Mouse (Mus musculus) stomach, embryonic 15.5 days (tissue): ENCODE data around the gene Traf4. TPM values are rescaled to one million over a fixed set of nuclear protein-coding genes. Genes with fewer than 3 reads are reported as not detected.
A peak's percentile ranks its signal among the peaks of the same experiment; 100 is the strongest.

Experiments used
- ATAC-seq: fragments of 200-750 bp; cut with Nextera tagmentation; 2 replicates; pipeline ENCODE4 v1.8.0; 2017; ENCODE audit warnings: low read depth, moderate number of reproducible peaks, moderate TSS enrichment; ENCODE audit not compliant: insufficient read depth, low FRiP score
- H3K27ac ChIP-seq: fragments of 300-500 bp; sonication (generic); 2 replicates; pipeline ENCODE4 v1.5.1; 2015; ENCODE audit warnings: mild to moderate bottlenecking, inconsistent platforms
- H3K27me3 ChIP-seq: fragments of 300-500 bp; sonication (generic); replicated peaks from 2 replicates; pipeline ENCODE4 v1.6.1; 2015; ENCODE audit warnings: inconsistent platforms
- H3K36me3 ChIP-seq: fragments of 300-500 bp; sonication (generic); 2 replicates; pipeline ENCODE4 v1.6.1; 2015; ENCODE audit warnings: inconsistent platforms
- H3K4me1 ChIP-seq: fragments of 300-500 bp; sonication (generic); 2 replicates; pipeline ENCODE4 v1.6.1; 2015; ENCODE audit warnings: inconsistent platforms
- H3K4me2 ChIP-seq: fragments of 300-500 bp; sonication (generic); 2 replicates; pipeline ENCODE4 v1.6.1; 2015; ENCODE audit warnings: mild to moderate bottlenecking, inconsistent platforms
- H3K4me3 ChIP-seq: fragments of 300-500 bp; sonication (generic); replicated peaks from 2 replicates; pipeline ENCODE4 v1.5.1; 2015; ENCODE audit warnings: inconsistent platforms
- H3K9ac ChIP-seq: fragments of 300-500 bp; sonication (generic); 2 replicates; pipeline ENCODE4 v1.6.1; 2015; ENCODE audit warnings: inconsistent platforms
- H3K9me3 ChIP-seq: fragments of 300-500 bp; sonication (generic); 2 replicates; pipeline ENCODE4 v1.6.1; 2016; ENCODE audit warnings: inconsistent platforms
- WGBS: fragments of 180-500 bp; shearing (Covaris S2); methylation state at CpG from one replicate; pipeline ENCODE4 v1.1.7; 2015; 5-methylcytosine and 5-hydroxymethylcytosine counted together
- polyA plus RNA-seq: library from polyadenylated mRNA; unstranded; fragments of >200 nt; fragmentation: Nextera tagmentation; extraction: Ambion mirVana; gene quantifications from 2 replicates; pipeline ENCODE4 v1.2.1, GENCODE M21; 2015

Traf4 gene
- polyA plus RNA-seq, 1 experiment from 2014 or later: 57.3 TPM

DNA sequence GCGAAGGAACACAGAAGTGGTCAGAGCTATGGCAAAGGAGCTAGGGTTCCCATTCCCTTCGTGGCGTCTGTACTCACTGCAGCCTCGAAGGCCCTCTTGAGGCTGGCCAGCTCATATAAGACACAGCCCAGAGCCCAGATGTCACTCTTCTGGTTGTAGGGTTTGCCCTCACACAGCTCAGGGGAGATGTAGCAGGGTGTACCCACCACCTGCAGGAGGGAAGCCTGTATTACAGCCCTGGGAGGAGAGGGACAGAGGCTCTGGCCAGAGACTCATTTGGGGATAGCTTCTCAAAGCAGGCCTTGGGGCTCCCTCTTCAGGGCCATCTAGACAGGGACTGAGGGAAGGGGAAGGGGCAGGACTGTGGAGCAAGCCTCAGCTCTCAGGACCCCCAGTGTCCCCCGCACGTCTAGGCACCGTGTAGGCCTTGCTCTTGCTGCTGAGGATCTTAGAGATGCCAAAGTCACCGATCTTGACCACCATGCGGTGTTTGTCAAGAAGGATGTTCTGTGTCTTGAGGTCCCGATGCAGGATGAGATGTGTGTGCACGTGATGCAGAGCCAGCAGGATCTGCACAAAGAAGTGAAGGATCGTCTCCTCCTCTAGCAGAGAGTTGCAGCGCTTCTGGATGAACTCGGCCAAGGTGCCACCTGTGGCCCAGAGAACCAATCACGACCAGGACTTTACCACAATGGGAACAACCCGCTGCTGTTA is 6.8 kb upstream of the Traf4 start:
- Histone ChIP-seq H3K9me3 (no peaks in the 10 kb centered on the region), H3K27me3 (no peaks in the 10 kb centered on the region), H3K4me2 (no peak overlapping the region), H3K36me3 (no peaks in the 10 kb centered on the region), H3K27ac (no peak overlapping the region), H3K4me1 (peaks cover 23% of the 10 kb centered on the region), H3K4me3 (no peak overlapping the region), H3K9ac (no peak overlapping the region)
- WGBS: 82% methylated on average over 16 of the region's 16 CpGs
- ATAC-seq: no peak

DNA sequence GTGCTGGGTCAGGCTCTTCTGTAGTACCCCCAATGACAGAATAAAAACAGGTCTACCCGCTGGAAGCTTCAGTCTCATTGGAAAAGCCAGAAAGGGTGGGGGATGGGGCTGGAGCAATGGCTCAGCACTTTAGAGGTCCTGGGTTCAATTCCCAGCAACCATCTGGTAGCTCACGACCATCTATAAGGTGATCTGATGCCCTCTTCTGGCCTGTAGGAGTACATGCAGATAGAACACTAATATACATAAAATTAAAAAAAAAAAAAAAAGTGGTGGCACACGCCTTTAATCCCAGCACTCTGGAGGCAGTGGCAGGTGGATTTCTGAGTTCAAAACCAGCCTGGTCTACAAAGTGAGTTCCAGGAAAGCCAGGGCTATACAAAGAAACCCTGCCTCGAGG is 5.9 kb upstream of the Traf4 start:
- Histone ChIP-seq H3K27ac (no peak overlapping the region), H3K9me3 (no peaks in the 10 kb centered on the region), H3K4me2 (no peak overlapping the region), H3K36me3 (no peaks in the 10 kb centered on the region), H3K4me3 (no peak overlapping the region), H3K27me3 (no peaks in the 10 kb centered on the region), H3K4me1 (peaks cover 25% of the 10 kb centered on the region), H3K9ac (no peak overlapping the region)
- no peak for ATAC-seq
- 62% methylated on average over 4 of the region's 4 CpGs for WGBS

DNA sequence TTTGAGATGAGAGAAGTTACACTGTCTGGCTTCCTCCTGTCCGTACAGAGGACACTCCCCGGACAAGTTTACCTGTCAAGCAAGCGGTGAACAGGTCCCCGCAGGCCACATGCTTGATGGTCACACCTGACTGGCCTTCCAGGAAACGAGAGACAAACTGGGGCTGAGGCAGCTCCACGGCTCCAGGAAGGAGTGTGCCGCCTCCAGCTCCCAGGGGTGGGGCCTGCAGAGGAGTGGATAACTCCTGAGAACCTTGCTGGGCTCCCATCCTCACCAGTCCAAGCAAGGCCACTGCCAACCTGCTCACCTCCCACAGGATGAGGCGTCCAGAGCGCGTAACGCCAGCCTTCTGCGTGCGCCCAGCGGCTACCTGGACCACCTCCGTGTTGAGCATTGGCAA is 4.9 kb upstream of the Traf4 start:
- no peak for ATAC-seq
- WGBS: 85% methylated on average over 15 of the region's 15 CpGs
- H3K4me3 ChIP-seq: no peak overlapping the region
- H3K36me3 ChIP-seq: no peaks in the 10 kb centered on the region
- H3K27ac ChIP-seq: no peak overlapping the region
- H3K4me2 ChIP-seq: no peak overlapping the region
- no peaks in the 10 kb centered on the region for H3K9me3 ChIP-seq
- peaks cover 26% of the 10 kb centered on the region for H3K4me1 ChIP-seq
- no peaks in the 10 kb centered on the region for H3K27me3 ChIP-seq
- no peak overlapping the region for H3K9ac ChIP-seq

DNA sequence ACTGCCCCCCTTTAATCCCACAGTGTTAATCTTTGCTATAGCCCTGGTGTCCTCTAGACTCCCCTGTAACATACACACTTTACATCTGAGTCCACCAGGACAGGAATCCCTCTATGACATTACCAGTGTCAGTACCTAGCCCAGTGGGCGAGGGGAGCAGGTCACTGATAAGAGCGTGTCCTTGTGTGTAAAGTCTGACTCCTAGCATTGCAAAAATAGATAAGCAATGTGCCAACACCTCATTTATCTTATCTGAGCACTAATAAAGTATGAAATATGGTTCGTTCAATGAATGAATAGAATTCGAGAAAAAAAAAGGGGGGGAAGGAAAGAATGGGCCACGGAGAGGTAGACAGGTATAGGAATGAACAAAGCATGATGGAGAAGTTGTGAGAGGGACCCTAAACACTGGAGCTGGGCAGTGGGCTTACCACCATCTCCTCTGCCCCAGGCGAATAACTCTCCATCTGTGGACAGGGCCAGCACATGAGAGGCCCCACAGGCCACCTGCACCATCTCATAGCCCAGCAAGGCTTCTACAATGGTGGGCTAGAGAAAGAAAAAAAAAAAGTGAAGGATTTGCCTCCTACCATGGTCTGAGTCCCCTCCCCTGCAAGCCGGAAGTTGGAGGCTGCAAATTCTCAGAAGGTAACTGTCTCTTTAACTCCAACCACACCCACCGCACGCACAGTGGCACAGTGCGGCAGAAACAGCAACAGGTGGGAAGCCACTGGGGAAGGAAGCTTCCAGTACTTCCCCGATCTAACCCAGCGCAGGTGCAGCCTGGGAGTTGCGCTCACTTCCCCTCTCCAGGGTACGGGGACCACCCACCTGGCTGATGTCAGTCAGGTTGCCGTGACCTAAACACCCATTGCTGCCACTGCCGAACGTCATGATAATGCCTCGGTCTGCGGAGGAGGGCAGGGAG is 3.4 kb upstream of the Traf4 start:
- Histone ChIP-seq H3K27me3 (no peaks in the 10 kb centered on the region), H3K36me3 (no peaks in the 10 kb centered on the region), H3K9me3 (no peaks in the 10 kb centered on the region), H3K27ac (peak overlapping the region; percentile 45; the same call in 1 of the 2 replicates), H3K9ac (no peak overlapping the region), H3K4me2 (peak overlapping the region; percentile 42), H3K4me1 (peaks cover 17% of the 10 kb centered on the region), H3K4me3 (0 out of 2 replicates have a peak overlapping the region, but pooled peaks have one; percentile 11)
- no peak for ATAC-seq
- 40% methylated on average over 19 of the region's 19 CpGs for WGBS

DNA sequence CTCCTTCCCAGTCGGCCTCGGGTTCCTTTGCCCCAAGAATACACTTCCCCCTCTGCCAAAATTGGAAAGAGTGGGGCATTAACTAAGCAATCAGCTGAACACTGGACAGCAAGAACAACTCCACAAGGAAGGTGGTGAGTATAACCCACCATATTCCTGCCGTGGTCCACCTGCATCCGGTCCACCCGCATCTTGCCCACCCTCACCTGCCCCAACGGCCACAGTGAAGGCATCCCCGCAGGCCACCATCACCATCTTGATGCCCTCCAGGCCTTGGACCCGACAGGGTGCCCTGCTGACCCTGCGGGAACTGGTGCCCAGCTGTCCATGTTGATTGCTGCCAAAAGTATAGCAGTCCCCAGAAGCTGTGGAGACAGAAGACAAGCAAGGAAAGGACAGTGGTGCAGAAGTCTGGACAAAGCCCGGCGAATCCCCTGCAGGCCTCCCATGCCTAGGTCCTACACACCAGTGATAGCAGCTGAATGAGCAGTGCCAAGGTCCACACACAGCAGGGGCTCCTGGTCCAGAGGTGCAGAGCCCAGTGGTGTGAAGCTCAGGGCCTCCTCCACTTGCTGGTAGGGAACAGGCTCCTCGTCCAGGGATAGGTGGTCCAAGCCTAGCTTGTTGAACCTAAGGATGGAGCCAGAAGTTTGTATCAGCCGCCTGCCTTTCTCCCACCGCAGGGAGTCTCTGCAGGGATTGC is 2.0 kb upstream of the Traf4 start:
- WGBS: 90% methylated on average over 14 of the region's 14 CpGs
- Histone ChIP-seq H3K4me2 (no peak overlapping the region), H3K9me3 (no peaks in the 10 kb centered on the region), H3K36me3 (no peaks in the 10 kb centered on the region), H3K4me1 (peaks cover 29% of the 10 kb centered on the region), H3K4me3 (no peak overlapping the region), H3K27me3 (no peaks in the 10 kb centered on the region), H3K27ac (peak overlapping the region; percentile 96; the same call in 1 of the 2 replicates), H3K9ac (no peak overlapping the region)
- no peak for ATAC-seq

DNA sequence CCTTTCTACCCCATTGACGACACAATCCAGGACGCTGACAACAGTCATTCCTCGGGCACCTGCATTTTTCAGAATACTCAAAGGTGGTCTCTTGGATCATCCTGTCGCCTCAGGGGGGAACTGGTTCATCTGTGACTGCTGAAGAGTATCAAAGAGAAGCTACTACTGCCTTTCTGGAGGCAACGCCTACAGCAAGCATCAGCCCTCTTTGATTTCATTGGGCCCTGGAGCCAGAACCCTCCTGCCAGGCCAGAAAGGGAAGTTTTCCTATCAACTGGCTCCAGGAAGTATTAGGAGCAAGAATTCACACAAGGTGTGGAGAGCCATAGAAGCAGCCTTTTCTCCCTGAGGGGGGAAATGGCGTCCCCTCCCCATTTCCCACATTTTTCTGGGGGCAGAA is 1.3 kb upstream of the Traf4 start:
- H3K4me1 ChIP-seq: peaks cover 33% of the 10 kb centered on the region
- no peak overlapping the region for H3K9ac ChIP-seq
- 62% methylated on average over 6 of the region's 6 CpGs for WGBS
- no peaks in the 10 kb centered on the region for H3K27me3 ChIP-seq
- H3K9me3 ChIP-seq: no peaks in the 10 kb centered on the region
- no peak for ATAC-seq
- peaks cover 7% of the 10 kb centered on the region for H3K36me3 ChIP-seq
- peak overlapping the region; percentile 96 for H3K27ac ChIP-seq
- peak overlapping the region; percentile 79 for H3K4me2 ChIP-seq
- H3K4me3 ChIP-seq: no peak overlapping the region

DNA sequence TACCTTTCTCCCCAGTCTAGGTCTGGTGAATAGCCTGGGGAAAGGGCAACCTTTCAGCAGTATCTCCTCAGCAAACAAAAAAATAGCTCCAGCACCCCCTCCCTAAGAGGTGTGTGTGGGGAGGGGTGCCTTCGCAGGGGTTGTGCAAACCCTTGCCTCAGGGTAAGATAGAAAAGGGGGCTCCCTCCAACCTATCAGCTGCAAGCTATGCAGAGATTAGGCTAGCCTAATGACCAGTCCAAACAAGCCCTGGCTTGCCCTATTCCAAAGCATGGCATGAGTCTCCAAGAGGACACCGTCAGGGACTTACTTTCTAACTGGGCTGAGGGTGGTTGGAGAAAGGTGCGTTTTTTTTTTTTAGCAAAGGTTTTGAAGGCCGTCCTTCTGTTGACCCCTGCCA is 772 bp upstream of the Traf4 start:
- Histone ChIP-seq H3K4me2 (peak overlapping the region; percentile 79), H3K27ac (peak overlapping the region; percentile 96), H3K27me3 (no peaks in the 10 kb centered on the region), H3K4me1 (peaks cover 33% of the 10 kb centered on the region), H3K4me3 (peak overlapping the region; percentile 77), H3K9ac (peak overlapping the region; percentile 36; the same call in 1 of the 2 replicates), H3K36me3 (peaks cover 11% of the 10 kb centered on the region), H3K9me3 (no peaks in the 10 kb centered on the region)
- 50% methylated on average over 4 of the region's 4 CpGs for WGBS
- no peak for ATAC-seq

DNA sequence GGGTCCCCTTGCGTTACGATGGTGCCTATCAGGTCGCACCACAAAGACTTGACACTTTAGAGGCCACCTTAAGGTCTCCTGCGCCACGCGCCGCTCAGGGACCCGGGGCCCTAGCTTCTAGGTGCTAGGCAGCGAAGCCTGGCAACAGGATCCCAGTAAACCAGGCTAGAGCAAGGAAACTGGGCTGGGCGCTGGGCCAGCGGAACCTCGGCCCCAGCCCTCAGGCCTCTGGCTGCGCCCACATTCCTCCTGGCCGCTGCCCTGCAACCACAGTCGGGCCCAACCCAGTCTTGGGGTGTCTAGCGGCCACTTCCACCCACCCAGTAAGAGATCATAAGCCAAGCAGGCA is 346 bp upstream of the Traf4 start:
- under 1% methylated on average over 16 of the region's 16 CpGs for WGBS
- Histone ChIP-seq H3K9ac (peak overlapping the region; percentile 36; the same call in 1 of the 2 replicates), H3K36me3 (peaks cover 15% of the 10 kb centered on the region), H3K4me3 (peak overlapping the region; percentile 77), H3K4me1 (peaks cover 36% of the 10 kb centered on the region), H3K27ac (peak overlapping the region; percentile 96), H3K4me2 (peak overlapping the region; percentile 79), H3K27me3 (no peaks in the 10 kb centered on the region), H3K9me3 (no peaks in the 10 kb centered on the region)
- peak; percentile 1; the same call in 1 of the 2 replicates for ATAC-seq

DNA sequence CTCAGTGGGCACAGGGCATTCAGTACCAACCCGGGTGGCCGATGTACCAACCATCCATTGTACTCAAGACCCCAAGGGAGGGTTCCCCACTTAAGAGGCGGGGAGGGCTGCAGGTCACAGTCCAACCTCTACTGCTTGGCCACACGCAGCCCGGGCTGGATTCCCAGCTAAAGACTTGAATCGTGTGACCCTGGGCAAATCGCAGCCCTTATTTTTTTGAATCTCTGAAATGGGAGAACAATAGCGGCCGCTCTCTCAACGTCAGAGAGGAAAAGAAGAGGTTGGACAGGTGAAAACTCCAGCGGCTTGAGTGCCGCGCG is 825 bp downstream of the Traf4 start:
- H3K9me3 ChIP-seq: no peaks in the 10 kb centered on the region
- peak overlapping the region; percentile 77 for H3K4me3 ChIP-seq
- H3K27me3 ChIP-seq: no peaks in the 10 kb centered on the region
- no peak for ATAC-seq
- peak overlapping the region; percentile 85 for H3K9ac ChIP-seq
- H3K27ac ChIP-seq: peak overlapping the region; percentile 96
- H3K4me1 ChIP-seq: peaks cover 42% of the 10 kb centered on the region
- H3K4me2 ChIP-seq: peak overlapping the region; percentile 79
- under 1% methylated on average over 14 of the region's 14 CpGs for WGBS
- H3K36me3 ChIP-seq: peaks cover 27% of the 10 kb centered on the region

DNA sequence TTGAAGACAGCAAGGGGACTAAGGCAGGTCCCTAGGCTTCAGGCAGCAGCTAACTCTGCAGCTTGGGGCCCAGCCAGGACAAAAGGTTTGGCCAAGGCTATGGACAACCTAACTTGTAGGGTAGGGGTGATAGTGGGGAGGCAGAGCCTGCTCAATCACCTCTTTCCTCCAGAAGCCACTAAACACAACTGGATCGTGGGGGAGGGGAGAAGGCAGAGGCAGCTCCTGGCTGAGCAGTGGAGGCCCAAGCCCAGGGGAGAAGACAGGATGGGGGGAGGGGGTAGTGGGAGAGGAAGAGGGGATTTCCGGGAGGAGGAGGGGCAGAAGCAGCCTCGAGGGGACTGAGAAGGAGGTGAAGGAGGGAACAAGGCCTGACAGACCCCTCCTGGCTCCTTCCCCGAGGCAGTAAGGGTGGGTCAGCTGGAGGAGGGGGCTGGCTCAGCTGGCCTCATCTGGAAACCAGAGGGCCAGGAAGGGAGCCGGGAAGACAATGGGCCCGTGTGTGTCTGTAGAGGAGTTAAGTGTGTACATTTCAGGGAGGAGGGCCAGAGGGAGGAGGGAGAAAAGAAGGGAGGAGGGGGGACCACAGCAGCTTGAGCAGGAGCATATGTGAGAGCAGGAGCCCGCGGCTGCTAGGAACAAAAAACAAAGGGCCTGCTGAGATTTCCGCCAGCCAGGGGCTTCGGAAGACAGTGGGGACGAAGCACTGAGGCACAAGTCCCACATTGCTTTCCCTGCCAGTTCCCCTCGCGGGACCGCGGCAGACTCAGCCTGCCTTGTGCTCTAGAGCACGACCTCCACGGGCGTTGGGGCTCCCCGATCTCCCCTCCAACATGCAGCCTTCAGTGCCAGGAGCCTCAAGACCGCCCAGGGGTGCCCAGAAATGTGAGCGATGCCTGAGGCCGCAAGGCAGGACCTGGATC is 1.4 kb downstream of the Traf4 start:
- Histone ChIP-seq H3K4me3 (peak overlapping the region; percentile 77), H3K9me3 (no peaks in the 10 kb centered on the region), H3K9ac (peak overlapping the region; percentile 85), H3K4me1 (peaks cover 45% of the 10 kb centered on the region), H3K27ac (peak overlapping the region; percentile 96), H3K4me2 (peak overlapping the region; percentile 79), H3K27me3 (no peaks in the 10 kb centered on the region), H3K36me3 (peaks cover 30% of the 10 kb centered on the region)
- ATAC-seq: peak; percentile 51
- WGBS: 1% methylated on average over 22 of the region's 22 CpGs

DNA sequence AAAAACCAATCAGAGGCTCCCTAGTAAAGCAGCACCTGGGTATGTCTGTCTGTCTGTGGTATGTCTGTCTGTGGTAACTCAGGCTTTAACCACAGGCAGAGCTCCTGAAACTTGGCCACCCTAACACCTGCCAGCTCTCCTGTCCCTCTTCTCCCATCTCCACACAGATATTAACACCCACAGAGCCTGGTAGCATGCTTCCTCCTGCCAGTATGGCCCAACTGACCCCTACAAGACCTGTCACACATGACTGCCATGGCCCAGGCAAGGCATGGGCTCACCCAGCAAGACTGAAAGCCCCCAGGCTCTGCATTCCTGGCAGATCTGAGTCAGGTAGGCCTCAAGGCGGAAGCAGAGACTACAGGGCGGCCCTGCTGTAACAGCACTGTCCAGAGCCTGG is 2.3 kb downstream of the Traf4 start:
- Histone ChIP-seq H3K4me3 (peak overlapping the region; percentile 77), H3K27me3 (no peaks in the 10 kb centered on the region), H3K4me1 (peaks cover 45% of the 10 kb centered on the region), H3K36me3 (peaks cover 39% of the 10 kb centered on the region), H3K9me3 (no peaks in the 10 kb centered on the region), H3K9ac (peak overlapping the region; percentile 85; the same call in 1 of the 2 replicates), H3K4me2 (peak overlapping the region; percentile 79), H3K27ac (peak overlapping the region; percentile 96)
- WGBS: 67% methylated on average over 2 of the region's 2 CpGs
- ATAC-seq: no peak
